Mouse (Mus musculus): ENCODE measurements around the gene Cit. TPM values are rescaled to one million over a fixed set of nuclear protein-coding genes. Genes with fewer than 3 reads are reported as not detected.
"Not testable (repeated sequence)": the region's sequence is repeated elsewhere in the genome, so short reads cannot be mapped to it uniquely, and the experiment has no call there.

The Cit gene
- total RNA-seq (2021), result 10 to 100 TPM; 41.9 to 47.1 TPM

GRCm38 (mm10) chr5:115844766-115845634 lies at the start of gene Cit:
Gene Cit, plus strand, starts transcription at chr5:115845278.
- DNase-seq, result peak; percentile 96
- intact Hi-C loops (cut with DNase I), result no loop called here

GRCm38 (mm10) chr5:115799016-115799894 lies 45.8 kb upstream of the Cit start:
- intact Hi-C loops (cut with DNase I), result no loop called here
- DNase-seq, result no peak

- no peak for DNase-seq
- intact Hi-C loops (cut with DNase I), result no loop called here
Measured at GRCm38 (mm10) chr5:115799895-115800232, 45.2 kb upstream of the Cit start.

GRCm38 (mm10) chr5:115812262-115812661 lies 32.8 kb upstream of the Cit start:
- intact Hi-C loops (cut with DNase I), result no loop called here
- DNase-seq, result no peak

- intact Hi-C loops (cut with DNase I), result no loop called here
Measured at GRCm38 (mm10) chr5:115817022-115817421, 28.1 kb upstream of the Cit start.

GRCm38 (mm10) chr5:115817655-115818054 lies 27.4 kb upstream of the Cit start:
- DNase-seq; intact Hi-C loops (cut with DNase I): not testable (repeated sequence)

More at GRCm38 (mm10) chr5:115817022-115817421, 28.1 kb upstream of the Cit start:
- DNase-seq, result no peak

GRCm38 (mm10) chr5:115819966-115820365 lies 25.1 kb upstream of the Cit start:
- intact Hi-C loops (cut with DNase I), result no loop called here
- no peak for DNase-seq

- DNase-seq, result no peak
- intact Hi-C loops (cut with DNase I), result no loop called here
Measured at GRCm38 (mm10) chr5:115821200-115821599, 23.9 kb upstream of the Cit start.

- no peak for DNase-seq
- intact Hi-C loops (cut with DNase I), result no loop called here
Measured at GRCm38 (mm10) chr5:115821910-115822309, 23.2 kb upstream of the Cit start.

GRCm38 (mm10) chr5:115832754-115833153 lies 12.3 kb upstream of the Cit start:
- DNase-seq, result no peak
- intact Hi-C loops (cut with DNase I), result no loop called here

GRCm38 (mm10) chr5:115833806-115834205 lies 11.3 kb upstream of the Cit start:
- intact Hi-C loops (cut with DNase I), result not testable (repeated sequence)

GRCm38 (mm10) chr5:115835291-115835690 lies 9.8 kb upstream of the Cit start:
- intact Hi-C loops (cut with DNase I), result no loop called here
- no peak for DNase-seq

More at GRCm38 (mm10) chr5:115833806-115834205, 11.3 kb upstream of the Cit start:
- DNase-seq, result not testable (repeated sequence)

GRCm38 (mm10) chr5:115838059-115838458 lies 7.0 kb upstream of the Cit start:
- intact Hi-C loops (cut with DNase I), result no loop called here
- no peak for DNase-seq

GRCm38 (mm10) chr5:115840453-115840852 lies 4.6 kb upstream of the Cit start:
- intact Hi-C loops (cut with DNase I), result no loop called here
- DNase-seq, result no peak

- intact Hi-C loops (cut with DNase I), result no loop called here
- no peak for DNase-seq
Measured at GRCm38 (mm10) chr5:115840946-115841775, 3.9 kb upstream of the Cit start.

- intact Hi-C loops (cut with DNase I), result no loop called here
- DNase-seq, result no peak
Measured at GRCm38 (mm10) chr5:115844368-115844765, 711 bp upstream of the Cit start.

- intact Hi-C loops (cut with DNase I), result no loop called here
- no peak for DNase-seq
Measured at GRCm38 (mm10) chr5:115845635-115846174, 627 bp downstream of the Cit start.

GRCm38 (mm10) chr5:115847166-115847565 lies 2.1 kb downstream of the Cit start:
- intact Hi-C loops (cut with DNase I), result no loop called here

GRCm38 (mm10) chr5:115848463-115848862 lies 3.4 kb downstream of the Cit start:
- intact Hi-C loops (cut with DNase I), result no loop called here
- no peak for DNase-seq

More at GRCm38 (mm10) chr5:115847166-115847565, 2.1 kb downstream of the Cit start:
- DNase-seq, result no peak

GRCm38 (mm10) chr5:115849263-115849829 lies 4.3 kb downstream of the Cit start:
- DNase-seq, result no peak
- intact Hi-C loops (cut with DNase I), result no loop called here

All from left cerebral cortex, postnatal 4 days (tissue).